Mouse (Mus musculus): ENCODE measurements around the gene Coq6. TPM values are rescaled to one million over a fixed set of nuclear protein-coding genes. Genes with fewer than 3 reads are reported as not detected.

The Coq6 gene
- polyA plus RNA-seq, 1 experiment = not detected

- 79% methylated on average over 14 of the region's 14 CpGs for WGBS
- TF ChIP-seq POLR2A (IDR thresholded peaks at IDR 0.05; ENCODE audit: insufficient read depth, low read depth, low read length) (no peak), CTCF (IDR thresholded peaks at IDR 0.05; ENCODE audit: insufficient read depth, low read depth, low read length) (no peak)
- H3K4me1 ChIP-seq (ENCODE audit: control insufficient read depth, insufficient read depth, low read length) = no peaks in the 10 kb centered on the region
These were observed 27.4 kb downstream of the Coq6 start for GRCm38 (mm10) chr12:84388774-84389400.

GRCm38 (mm10) chr12:84390336-84390735 lies 28.9 kb downstream of the Coq6 start:
- Histone ChIP-seq H3K27ac (ENCODE audit: insufficient read depth, low read depth, low read length) (no peak overlapping the region), H3K4me3 (ENCODE audit: insufficient read depth, low read depth, low read length) (no peak overlapping the region), H3K4me1 (ENCODE audit: control insufficient read depth, insufficient read depth, low read length) (no peaks in the 10 kb centered on the region)
- WGBS = 94% methylated on average over 6 of the region's 6 CpGs
- no peak for TF ChIP-seq CTCF (IDR thresholded peaks at IDR 0.05; ENCODE audit: insufficient read depth, low read depth, low read length)
- no peak for TF ChIP-seq POLR2A (IDR thresholded peaks at IDR 0.05; ENCODE audit: insufficient read depth, low read depth, low read length)

More at GRCm38 (mm10) chr12:84388774-84389400, 27.4 kb downstream of the Coq6 start:
- Histone ChIP-seq H3K4me3 (ENCODE audit: insufficient read depth, low read depth, low read length) (no peak overlapping the region), H3K27ac (ENCODE audit: insufficient read depth, low read depth, low read length) (no peak overlapping the region)

- H3K4me1 ChIP-seq (ENCODE audit: control insufficient read depth, insufficient read depth, low read length) = no peaks in the 10 kb centered on the region
- TF ChIP-seq CTCF (IDR thresholded peaks at IDR 0.05; ENCODE audit: insufficient read depth, low read depth, low read length) = no peak
- no peak for TF ChIP-seq POLR2A (IDR thresholded peaks at IDR 0.05; ENCODE audit: insufficient read depth, low read depth, low read length)
- H3K27ac ChIP-seq (ENCODE audit: insufficient read depth, low read depth, low read length) = no peak overlapping the region
- WGBS = 97% methylated on average over 4 of the region's 4 CpGs
- H3K4me3 ChIP-seq (ENCODE audit: insufficient read depth, low read depth, low read length) = no peak overlapping the region
These were observed 31.2 kb downstream of the Coq6 start for GRCm38 (mm10) chr12:84392681-84393080.

- Histone ChIP-seq H3K4me3 (ENCODE audit: insufficient read depth, low read depth, low read length) (no peak overlapping the region), H3K27ac (ENCODE audit: insufficient read depth, low read depth, low read length) (no peak overlapping the region), H3K4me1 (ENCODE audit: control insufficient read depth, insufficient read depth, low read length) (no peaks in the 10 kb centered on the region)
- TF ChIP-seq CTCF (IDR thresholded peaks at IDR 0.05; ENCODE audit: insufficient read depth, low read depth, low read length) (no peak), POLR2A (IDR thresholded peaks at IDR 0.05; ENCODE audit: insufficient read depth, low read depth, low read length) (no peak)
- WGBS = 88% methylated on average over 5 of the region's 5 CpGs
These were observed 32.4 kb downstream of the Coq6 start for GRCm38 (mm10) chr12:84393847-84394246.

GRCm38 (mm10) chr12:84396947-84397679 lies 35.7 kb downstream of the Coq6 start:
- Histone ChIP-seq H3K27ac (ENCODE audit: insufficient read depth, low read depth, low read length) (no peak overlapping the region), H3K4me3 (ENCODE audit: insufficient read depth, low read depth, low read length) (no peak overlapping the region), H3K4me1 (ENCODE audit: control insufficient read depth, insufficient read depth, low read length) (no peaks in the 10 kb centered on the region)
- TF ChIP-seq CTCF (IDR thresholded peaks at IDR 0.05; ENCODE audit: insufficient read depth, low read depth, low read length) (no peak), POLR2A (IDR thresholded peaks at IDR 0.05; ENCODE audit: insufficient read depth, low read depth, low read length) (no peak)
- 91% methylated on average over 14 of the region's 14 CpGs for WGBS

- Histone ChIP-seq H3K4me1 (ENCODE audit: control insufficient read depth, insufficient read depth, low read length) (no peaks in the 10 kb centered on the region), H3K4me3 (ENCODE audit: insufficient read depth, low read depth, low read length) (no peak overlapping the region), H3K27ac (ENCODE audit: insufficient read depth, low read depth, low read length) (no peak overlapping the region)
- TF ChIP-seq CTCF (IDR thresholded peaks at IDR 0.05; ENCODE audit: insufficient read depth, low read depth, low read length) = no peak
- no peak for TF ChIP-seq POLR2A (IDR thresholded peaks at IDR 0.05; ENCODE audit: insufficient read depth, low read depth, low read length)
These were observed 36.2 kb downstream of the Coq6 start for GRCm38 (mm10) chr12:84397685-84398084.

- no peak for TF ChIP-seq CTCF (IDR thresholded peaks at IDR 0.05; ENCODE audit: insufficient read depth, low read depth, low read length)
- TF ChIP-seq POLR2A (IDR thresholded peaks at IDR 0.05; ENCODE audit: insufficient read depth, low read depth, low read length) = no peak
- no peak overlapping the region for H3K27ac ChIP-seq (ENCODE audit: insufficient read depth, low read depth, low read length)
- 92% methylated on average over 5 of the region's 5 CpGs for WGBS
- H3K4me3 ChIP-seq (ENCODE audit: insufficient read depth, low read depth, low read length) = no peak overlapping the region
- H3K4me1 ChIP-seq (ENCODE audit: control insufficient read depth, insufficient read depth, low read length) = no peaks in the 10 kb centered on the region
These were observed 37.2 kb downstream of the Coq6 start for GRCm38 (mm10) chr12:84398629-84399028.

- H3K4me1 ChIP-seq (ENCODE audit: control insufficient read depth, insufficient read depth, low read length) = no peaks in the 10 kb centered on the region
- WGBS = 86% methylated on average over 9 of the region's 9 CpGs
These were observed 37.7 kb downstream of the Coq6 start for GRCm38 (mm10) chr12:84399135-84399534.

GRCm38 (mm10) chr12:84399663-84400062 lies 38.2 kb downstream of the Coq6 start:
- WGBS = 83% methylated on average over 9 of the region's 9 CpGs
- Histone ChIP-seq H3K27ac (ENCODE audit: insufficient read depth, low read depth, low read length) (no peak overlapping the region), H3K4me3 (ENCODE audit: insufficient read depth, low read depth, low read length) (no peak overlapping the region), H3K4me1 (ENCODE audit: control insufficient read depth, insufficient read depth, low read length) (no peaks in the 10 kb centered on the region)
- no peak for TF ChIP-seq POLR2A (IDR thresholded peaks at IDR 0.05; ENCODE audit: insufficient read depth, low read depth, low read length)
- no peak for TF ChIP-seq CTCF (IDR thresholded peaks at IDR 0.05; ENCODE audit: insufficient read depth, low read depth, low read length)

More at GRCm38 (mm10) chr12:84399135-84399534, 37.7 kb downstream of the Coq6 start:
- no peak overlapping the region for H3K4me3 ChIP-seq (ENCODE audit: insufficient read depth, low read depth, low read length)
- no peak for TF ChIP-seq POLR2A (IDR thresholded peaks at IDR 0.05; ENCODE audit: insufficient read depth, low read depth, low read length)
- TF ChIP-seq CTCF (IDR thresholded peaks at IDR 0.05; ENCODE audit: insufficient read depth, low read depth, low read length) = no peak
- no peak overlapping the region for H3K27ac ChIP-seq (ENCODE audit: insufficient read depth, low read depth, low read length)

All from olfactory bulb, adult 2 months (tissue).